Mouse (Mus musculus) monocyte, adult 2 months (primary cell): ENCODE results near the gene Tmem165.

ENCODE experiments used
- DNase-seq, 2 experiments: peaks; one replicate each; pipeline ENCODE4 v3.0.0; 2022; ENCODE audit warnings: low spot score in 2 of 2, low read depth in 1 of 2

Tmem165 gene

GRCm38 (mm10) chr5:76170522-76170921, 13.2 kb upstream of the Tmem165 start:
- no peak for DNase-seq

- DNase-seq, result no peak
Measured at GRCm38 (mm10) chr5:76171039-76171438, 12.6 kb upstream of the Tmem165 start.

- no peak for DNase-seq
Measured at GRCm38 (mm10) chr5:76175051-76175450, 8.6 kb upstream of the Tmem165 start.

- DNase-seq, result no peak
Measured at GRCm38 (mm10) chr5:76176411-76176810, 7.3 kb upstream of the Tmem165 start.

GRCm38 (mm10) chr5:76176841-76177240, 6.8 kb upstream of the Tmem165 start:
- DNase-seq, result no peak

- DNase-seq, result no peak
Measured at GRCm38 (mm10) chr5:76177664-76178063, 6.0 kb upstream of the Tmem165 start.

GRCm38 (mm10) chr5:76179171-76179570, 4.5 kb upstream of the Tmem165 start:
- DNase-seq, result no peak

- DNase-seq, result no peak
Measured at GRCm38 (mm10) chr5:76179791-76180190, 3.9 kb upstream of the Tmem165 start.

GRCm38 (mm10) chr5:76182326-76182725, 1.4 kb upstream of the Tmem165 start:
- DNase-seq, result no peak

GRCm38 (mm10) chr5:76183043-76183749, 484 bp upstream of the Tmem165 start:
- no peak for DNase-seq

- peak in 1 of 2 experiments; percentile 30 for DNase-seq
Measured at GRCm38 (mm10) chr5:76184286-76185080, 803 bp downstream of the Tmem165 start.

GRCm38 (mm10) chr5:76187885-76188284, 4.2 kb downstream of the Tmem165 start:
- DNase-seq, result no peak

GRCm38 (mm10) chr5:76190609-76191008, 6.9 kb downstream of the Tmem165 start:
- no peak for DNase-seq

GRCm38 (mm10) chr5:76193075-76193474, 9.4 kb downstream of the Tmem165 start:
- DNase-seq, result no peak

- no peak for DNase-seq
Measured at GRCm38 (mm10) chr5:76194377-76194945, 10.8 kb downstream of the Tmem165 start.

GRCm38 (mm10) chr5:76199346-76199745, 15.7 kb downstream of the Tmem165 start:
- DNase-seq, result no peak

- DNase-seq, result no peak
Measured at GRCm38 (mm10) chr5:76203171-76203570, 19.5 kb downstream of the Tmem165 start.

- no peak for DNase-seq
Measured at GRCm38 (mm10) chr5:76205886-76206285, 22.2 kb downstream of the Tmem165 start.

- DNase-seq, result no peak
Measured at GRCm38 (mm10) chr5:76208066-76208465, 24.4 kb downstream of the Tmem165 start.

- DNase-seq, result no peak
Measured at GRCm38 (mm10) chr5:76216691-76217090, 33.0 kb downstream of the Tmem165 start.

- DNase-seq, result no peak
Measured at GRCm38 (mm10) chr5:76231171-76231855, 47.6 kb downstream of the Tmem165 start.

GRCm38 (mm10) chr5:76243274-76243673, 59.6 kb downstream of the Tmem165 start:
- no peak for DNase-seq
